Mouse (Mus musculus): Measurements from ENCODE around the gene Ccdc148.

Ccdc148 gene

DNA sequence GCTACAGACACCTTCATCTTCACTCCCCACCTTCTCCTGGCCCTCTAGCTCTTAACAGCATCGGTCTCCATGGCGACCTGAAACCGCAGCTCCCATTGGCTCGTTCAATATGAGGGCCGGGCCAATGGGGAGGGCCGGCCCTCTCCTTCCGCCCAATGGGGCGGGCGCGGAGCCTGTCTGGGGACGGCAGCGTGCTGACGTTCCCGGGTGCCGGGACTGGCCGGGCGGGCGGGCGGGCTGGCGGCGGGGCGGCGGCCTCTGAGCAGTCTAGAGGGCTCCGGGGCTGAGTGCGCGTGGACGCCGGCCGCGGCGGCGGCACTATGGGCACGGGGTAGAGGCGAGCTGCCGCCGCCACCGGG lies at the start of gene Ccdc148, which contains the start of gene Pkp4:
Gene Ccdc148 (minus strand): TSS at position 79 of the 359 bp plus-strand sequence.
Gene Pkp4 (plus strand): TSS at position 246 of the 359 bp plus-strand sequence.
- DNase-seq (ENCODE audit: low read depth, low spot score) = peak; percentile 91

DNA sequence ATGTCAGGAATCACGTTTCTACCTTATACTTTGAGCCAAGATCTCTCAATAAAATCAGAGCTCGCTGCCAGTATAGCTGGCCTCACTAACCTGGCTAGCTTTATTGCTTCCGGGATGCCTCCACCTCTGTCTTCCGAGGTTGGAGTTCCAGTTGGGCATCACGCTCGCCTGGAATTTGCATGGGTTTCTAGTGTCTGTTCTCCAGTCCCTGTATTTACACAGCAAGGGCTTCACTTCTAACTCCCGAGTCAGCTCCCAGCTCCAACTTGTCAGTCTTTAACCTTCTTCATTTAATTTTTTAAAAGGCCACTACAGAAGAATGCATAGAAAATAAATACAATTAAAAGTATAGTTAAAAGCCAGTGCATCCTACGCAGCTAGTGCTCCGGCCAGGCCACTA lies 47.8 kb upstream of the Ccdc148 start:
- no peak for DNase-seq (ENCODE audit: low read depth, low spot score)

DNA sequence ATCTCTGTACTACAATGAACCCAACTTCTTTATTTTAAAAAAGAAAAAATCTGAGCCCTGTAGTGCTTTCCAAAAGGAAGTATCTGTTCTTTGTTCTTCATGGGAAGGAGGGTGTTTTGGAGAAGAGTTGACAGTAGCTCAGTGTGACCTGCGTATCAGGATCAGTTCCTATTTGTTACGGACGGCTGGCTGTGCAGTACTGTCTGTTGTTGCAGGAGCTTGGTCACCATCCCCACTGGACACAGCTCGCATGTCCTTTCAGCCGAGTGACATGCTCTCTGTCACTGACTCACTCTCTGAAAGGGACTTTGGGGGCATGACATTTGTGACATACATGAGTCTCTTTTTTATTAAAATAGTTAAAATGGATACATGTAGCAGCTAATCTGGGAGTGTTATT lies 47.2 kb upstream of the Ccdc148 start:
- no peak for DNase-seq (ENCODE audit: low read depth, low spot score)

DNA sequence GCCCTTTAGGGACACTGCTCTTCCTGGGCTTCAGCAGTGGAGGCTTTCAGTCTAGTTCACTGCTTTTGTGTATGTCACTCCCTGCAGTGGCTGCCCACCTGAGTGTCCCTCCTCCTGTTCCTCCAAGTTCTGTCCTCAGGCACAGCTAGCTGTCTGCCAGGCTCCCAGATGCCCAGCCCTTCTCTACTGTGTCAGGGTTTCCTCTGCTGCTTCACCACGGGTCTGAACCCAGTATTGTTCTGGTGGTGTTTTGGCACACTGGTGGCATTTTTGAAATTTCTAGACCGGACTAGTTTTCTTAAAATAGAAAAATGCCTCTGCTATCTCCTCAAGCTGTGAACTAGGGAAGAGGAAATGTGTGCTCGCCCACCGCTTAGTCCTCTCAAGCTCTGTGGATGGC lies 46.8 kb upstream of the Ccdc148 start:
- DNase-seq (ENCODE audit: low read depth, low spot score) = no peak

DNA sequence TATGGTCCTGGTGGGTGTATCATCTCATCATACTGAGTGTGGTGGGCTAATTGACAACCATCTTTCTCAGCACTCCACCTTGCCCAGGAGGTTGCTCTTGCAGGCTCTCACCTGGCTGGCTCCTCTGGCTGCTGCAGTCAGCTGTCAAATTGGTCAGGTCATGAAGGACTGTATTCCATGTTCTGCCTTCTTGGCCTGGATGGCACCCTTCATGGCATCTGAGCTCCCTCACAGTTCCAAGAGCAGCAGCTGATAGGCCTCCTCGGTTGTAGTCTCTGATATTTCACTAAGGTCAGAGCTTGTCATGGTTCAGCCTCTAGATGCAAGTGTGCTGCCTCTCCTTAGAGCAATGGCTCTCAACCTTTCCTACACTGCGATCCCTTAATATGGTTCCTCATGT lies 45.7 kb upstream of the Ccdc148 start:
- DNase-seq (ENCODE audit: low read depth, low spot score) = no peak

DNA sequence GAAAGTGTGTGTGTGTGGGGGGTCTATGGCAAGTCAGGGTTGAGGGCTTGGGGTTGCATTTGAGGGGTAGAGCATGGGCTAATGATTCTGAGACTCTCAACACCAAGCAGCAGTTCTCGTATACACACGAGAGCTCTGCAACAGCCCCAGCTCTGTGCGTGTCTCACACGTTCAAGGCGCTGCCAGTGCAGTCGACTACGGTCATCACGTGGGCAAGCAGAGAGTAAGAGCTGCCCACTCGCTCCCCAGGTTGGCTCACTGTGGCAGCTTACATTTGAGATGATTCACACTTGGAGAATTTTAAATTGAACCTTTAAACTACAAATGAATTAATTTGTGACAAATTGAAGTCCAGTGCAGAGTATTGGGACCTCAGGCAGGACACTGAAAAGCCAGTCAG lies 44.6 kb upstream of the Ccdc148 start:
- no peak for DNase-seq (ENCODE audit: low read depth, low spot score)

DNA sequence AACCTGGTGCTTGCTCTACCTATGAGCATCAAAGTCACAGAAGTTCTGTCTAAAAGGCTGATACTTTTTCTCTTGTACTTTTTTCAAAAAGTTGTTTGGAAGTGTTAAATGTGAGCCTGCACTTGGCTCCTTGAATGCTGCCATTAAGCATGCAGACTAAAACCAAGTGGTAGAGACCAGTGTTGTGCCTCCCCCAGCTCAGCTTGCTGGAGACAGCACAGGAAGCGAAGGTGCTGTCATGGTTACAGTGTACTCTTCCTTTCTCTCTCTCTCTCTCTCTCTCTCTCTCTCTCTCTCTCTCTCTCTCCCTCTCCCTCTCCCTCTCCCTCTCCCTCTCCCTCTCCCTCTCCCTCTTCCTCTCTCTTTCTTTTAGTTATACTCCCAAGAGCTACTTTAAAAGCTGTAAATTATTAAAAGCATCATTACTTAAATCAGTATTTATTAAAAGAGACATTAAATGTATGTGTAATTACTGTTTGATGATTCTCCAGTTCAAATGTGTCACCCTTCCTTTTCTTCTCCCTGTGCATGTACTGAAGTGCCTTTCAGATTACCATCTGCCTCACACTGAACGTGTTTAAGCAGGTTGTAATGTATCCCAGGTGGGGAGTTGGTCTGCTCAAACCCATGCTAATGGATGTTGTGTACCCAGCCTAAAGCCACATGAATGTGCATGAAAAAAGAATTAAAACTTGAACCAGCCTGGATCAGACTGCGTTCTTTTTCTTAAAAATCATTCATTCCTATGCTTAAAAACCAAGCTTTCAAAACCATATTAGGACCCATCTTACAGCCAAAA lies 43.3 kb upstream of the Ccdc148 start:
- DNase-seq (ENCODE audit: low read depth, low spot score) = no peak

DNA sequence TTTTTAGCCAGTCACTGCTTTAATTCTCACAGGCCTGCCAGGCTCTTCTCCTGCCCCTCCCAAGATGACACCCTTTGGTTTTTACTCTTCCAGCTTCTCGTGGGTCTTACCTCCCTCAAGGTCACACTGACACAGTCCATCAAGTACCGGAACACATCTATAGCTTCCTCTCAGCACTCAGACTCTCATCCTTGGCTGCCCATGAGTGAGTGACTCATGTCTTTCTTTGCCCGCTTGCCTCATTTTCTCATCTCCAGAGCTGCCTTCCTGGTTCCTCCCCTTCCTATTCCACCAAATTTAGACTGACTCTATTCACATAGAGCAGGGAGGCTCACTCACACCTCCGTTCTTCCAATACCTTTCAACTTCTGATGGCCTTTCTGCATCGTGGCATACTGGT lies 42.4 kb upstream of the Ccdc148 start:
- DNase-seq (ENCODE audit: low read depth, low spot score) = no peak

DNA sequence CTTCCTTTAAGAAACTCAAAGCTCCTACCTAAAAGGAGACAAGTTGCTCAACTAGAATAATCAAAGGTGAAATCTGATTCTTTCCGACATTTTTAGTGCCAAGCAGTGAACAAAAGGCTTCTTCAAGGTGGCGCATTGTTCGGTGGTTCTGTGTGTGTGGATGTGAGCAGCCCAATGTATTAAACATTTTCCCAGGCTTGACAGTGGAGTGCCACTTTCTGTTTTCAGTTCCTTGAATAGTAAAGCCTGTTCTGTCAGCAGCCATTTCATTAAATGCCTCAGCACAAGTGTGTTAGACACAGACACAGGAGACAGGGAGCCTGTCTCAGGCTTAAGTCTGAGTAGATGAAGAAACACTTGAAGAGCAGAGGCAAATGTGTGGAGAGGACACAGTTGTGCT lies 40.0 kb upstream of the Ccdc148 start:
- DNase-seq (ENCODE audit: low read depth, low spot score) = no peak

DNA sequence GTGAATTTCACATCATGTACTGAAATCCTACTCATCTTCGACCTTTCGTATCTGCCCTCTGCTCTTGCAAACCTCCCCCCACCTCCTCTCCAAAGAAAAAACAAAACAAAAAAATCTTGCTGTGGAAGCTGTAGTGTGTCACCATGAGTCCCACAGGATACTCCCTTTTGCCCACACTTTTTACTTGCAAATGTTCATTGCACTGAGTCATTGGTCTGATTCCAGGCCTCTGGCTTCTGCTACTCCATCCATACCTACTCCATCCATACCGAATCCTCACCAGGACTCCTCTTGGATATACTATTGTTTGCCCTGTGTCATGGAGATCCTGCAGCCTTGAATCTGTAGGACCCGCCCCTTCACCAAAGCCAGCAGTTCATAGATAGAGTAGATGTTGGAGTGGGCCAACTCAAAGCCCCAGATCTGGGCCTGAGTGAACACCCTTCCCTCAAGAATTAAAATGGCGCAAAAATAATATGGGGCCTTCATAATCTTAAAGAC lies 39.0 kb upstream of the Ccdc148 start:
- DNase-seq (ENCODE audit: low read depth, low spot score) = no peak

DNA sequence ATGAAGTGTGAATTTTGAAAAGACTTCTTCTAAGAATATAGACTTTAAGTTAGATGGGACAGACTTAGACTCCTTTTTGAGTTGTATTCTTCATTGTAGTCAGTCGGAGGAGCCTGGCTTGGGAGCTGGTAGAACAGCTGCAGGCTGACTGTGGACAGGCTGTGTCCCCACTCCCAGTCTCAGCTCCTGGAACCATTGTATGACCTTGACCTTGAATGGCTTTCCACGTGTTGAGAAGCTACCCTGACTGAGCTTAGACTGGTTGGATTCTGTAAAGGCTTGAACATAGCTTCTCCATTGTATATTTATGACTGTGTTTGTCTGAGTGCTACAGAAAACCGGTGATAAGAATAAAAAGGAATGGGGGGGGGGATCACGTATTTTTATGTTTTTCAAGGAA lies 36.7 kb upstream of the Ccdc148 start:
- DNase-seq (ENCODE audit: low read depth, low spot score) = no peak

DNA sequence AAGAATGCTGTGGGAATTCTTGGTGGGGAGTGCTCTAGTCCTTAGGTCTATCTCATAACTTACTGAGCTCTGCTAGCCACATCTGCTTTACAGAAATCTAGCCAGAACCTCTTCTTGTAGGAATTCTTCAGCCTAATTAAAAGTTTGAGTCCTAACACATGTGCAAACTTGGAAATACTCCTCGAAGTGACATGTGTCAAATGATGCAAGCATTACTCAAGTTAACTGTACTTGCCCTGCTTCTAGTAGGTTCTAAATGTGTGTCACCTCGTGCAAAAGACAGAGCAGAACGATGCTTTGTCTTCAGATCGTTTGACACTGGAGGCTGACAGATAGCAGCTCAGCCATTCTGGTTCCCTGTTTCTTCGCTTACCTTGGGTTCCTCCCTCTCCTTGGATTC lies 32.6 kb upstream of the Ccdc148 start:
- no peak for DNase-seq (ENCODE audit: low read depth, low spot score)

DNA sequence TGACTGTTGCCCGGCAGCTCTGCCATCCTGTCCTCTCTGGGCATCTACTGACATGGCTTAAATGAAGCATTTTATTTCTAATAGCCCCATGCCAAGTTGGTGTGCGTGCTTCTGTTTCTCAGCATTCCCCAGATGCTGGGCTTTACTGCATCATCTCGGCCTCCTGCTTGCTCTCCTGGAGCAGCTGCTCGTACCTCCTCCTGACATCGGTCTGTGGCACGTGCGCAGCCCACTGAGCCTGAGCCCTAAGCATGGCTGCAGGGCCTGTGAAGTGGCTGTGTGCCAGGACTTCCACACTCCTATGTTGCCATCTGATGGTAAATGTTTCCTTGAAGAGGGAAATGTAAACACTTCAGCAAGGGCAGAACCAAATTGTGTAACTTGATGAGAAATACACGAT lies 31.0 kb upstream of the Ccdc148 start:
- no peak for DNase-seq (ENCODE audit: low read depth, low spot score)

DNA sequence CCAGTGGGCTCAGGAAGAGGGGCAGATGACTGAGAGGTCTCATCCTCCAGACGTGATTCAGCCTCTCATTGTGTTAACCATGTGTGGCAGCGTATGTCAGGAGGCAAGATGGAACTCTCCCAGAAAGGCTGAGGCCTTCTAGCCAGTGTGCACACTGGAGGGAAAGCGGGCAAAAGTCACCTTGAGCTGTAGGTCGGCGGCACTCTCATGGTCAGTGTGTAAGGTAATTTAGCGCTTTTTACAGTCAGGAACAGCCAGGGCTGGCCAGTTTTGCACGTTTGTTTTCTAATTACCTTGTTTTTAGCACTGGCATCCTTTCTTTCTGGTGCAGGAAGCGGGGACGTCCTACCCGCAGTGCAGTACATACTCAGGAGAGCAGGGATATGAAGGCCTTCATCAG lies 29.7 kb upstream of the Ccdc148 start:
- no peak for DNase-seq (ENCODE audit: low read depth, low spot score)

DNA sequence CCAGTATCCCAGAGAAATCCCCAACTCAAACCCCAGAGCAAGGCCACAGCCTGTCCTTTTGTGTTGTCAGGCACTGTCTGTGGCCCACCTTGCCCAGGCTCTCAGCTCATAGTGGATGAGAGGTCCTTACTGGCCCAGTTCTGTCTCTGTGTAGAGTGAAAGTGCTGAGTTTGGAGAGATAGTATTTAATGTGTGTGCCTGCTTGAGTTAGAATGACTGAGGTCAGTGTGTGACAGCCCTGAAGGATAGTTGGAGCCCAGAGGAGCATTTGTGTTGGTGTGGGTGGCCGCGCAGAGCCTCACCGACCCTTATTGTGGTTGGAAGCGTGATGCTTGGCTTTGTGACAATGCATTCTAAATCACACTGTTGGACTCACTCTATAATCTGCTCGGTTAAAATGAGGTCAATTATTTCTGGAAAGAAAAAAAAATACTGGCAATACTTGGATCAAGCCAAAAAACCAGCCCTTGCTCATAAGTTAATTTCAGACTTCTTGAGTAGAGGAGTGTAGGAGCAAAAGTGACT lies 29.2 kb upstream of the Ccdc148 start:
- no peak for DNase-seq (ENCODE audit: low read depth, low spot score)

DNA sequence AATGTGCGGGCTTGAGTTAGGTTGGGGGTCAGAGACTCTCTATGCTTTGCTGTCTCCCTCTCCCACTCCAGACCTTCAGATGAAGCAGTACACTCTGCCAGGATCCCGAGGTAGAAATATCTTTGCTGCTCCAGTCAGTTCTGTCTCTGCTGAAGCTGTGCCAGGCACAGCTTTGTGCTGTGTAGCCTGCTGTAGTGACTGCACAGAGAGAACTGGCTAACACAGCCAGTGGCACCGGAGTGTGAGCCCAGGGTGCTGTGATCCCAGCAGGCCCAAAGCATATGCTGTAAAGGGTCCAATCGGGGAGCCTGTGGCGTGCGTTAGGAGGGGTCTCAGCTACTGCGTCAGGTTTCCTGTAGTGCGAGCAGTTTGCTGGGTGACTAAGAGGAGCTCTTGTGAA lies 27.8 kb upstream of the Ccdc148 start:
- DNase-seq (ENCODE audit: low read depth, low spot score) = no peak

DNA sequence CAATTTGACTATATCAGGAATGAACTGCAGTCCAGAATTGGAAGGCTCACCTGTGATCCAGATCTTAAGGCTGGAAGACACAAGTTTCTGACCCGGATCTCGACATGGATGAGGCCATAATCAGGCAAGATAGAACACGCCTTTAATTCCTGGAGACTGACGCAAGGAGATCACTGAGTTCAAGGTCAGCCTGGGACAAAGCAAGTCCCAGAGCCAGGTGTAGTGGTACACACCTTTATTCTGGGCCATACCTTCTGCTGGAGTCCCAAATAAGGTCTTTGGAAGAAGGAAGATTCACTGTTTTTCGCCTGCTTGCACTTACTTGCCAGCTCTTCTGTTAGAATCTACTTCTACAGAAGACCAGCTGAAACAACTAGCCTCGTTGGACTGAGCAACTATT lies 26.5 kb upstream of the Ccdc148 start:
- no peak for DNase-seq (ENCODE audit: low read depth, low spot score)

DNA sequence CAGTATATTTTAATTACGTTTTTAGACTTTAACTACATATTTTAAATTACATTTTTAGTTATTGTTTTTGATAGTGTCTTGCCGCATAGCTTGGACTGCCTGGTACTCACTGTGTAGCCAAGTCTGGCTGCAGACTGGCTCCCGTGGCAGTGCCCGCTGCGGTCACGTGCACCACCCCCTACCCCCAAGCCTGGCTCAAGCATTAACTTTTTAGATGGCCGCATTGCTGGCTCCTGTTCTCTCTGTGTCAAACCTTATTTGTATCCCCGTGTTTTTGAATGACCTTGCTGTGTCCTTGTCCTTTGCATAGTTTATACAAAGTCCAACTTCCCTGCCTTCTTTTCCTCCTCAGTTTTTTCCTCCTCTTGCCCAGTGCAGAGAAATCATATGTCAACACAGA lies 25.6 kb upstream of the Ccdc148 start:
- no peak for DNase-seq (ENCODE audit: low read depth, low spot score)

DNA sequence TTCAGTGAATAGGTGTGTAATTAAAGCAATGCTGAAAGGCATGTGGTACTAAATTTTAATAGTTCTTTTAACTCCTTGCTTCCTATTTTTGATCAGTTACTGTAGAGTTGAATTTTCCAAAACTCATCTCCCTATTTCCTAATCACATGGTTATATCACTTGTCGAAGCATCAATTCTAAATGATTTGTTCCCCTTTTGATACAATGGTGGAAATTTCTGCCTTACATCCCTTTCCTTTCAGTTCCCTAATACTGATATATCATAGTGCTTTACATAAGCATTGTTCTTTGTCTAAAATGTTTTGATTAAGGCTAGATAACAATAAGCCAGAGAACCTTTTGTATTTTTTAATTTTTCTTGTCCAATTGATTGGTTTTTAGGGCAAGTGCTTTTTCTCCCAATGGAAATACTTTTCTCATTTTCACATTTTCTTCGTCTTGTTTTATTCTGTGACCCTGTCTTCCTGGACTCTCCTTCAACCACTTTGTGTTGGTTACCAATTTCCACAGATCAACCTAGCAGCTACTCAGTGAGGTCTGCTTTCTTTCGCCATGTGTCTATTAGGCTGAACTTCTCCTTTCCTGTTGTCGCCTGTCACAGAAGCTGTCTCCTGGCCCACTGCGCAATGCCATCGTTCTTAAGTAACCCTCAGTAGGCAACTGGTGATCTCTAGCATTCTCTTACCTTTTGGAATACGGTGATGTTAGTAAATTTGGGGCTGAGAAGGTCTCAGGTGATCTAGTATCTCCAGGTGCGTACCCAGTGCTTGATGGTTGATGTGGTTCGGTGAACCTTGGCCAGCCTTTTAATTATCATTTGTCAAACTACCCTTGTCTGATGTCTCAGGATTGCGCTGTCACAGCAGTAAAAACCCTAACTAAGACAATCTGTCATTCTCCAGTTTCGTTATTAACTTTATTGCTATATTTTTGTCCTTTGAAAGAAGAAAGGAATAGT lies 23.9 kb upstream of the Ccdc148 start:
- no peak for DNase-seq (ENCODE audit: low read depth, low spot score)

DNA sequence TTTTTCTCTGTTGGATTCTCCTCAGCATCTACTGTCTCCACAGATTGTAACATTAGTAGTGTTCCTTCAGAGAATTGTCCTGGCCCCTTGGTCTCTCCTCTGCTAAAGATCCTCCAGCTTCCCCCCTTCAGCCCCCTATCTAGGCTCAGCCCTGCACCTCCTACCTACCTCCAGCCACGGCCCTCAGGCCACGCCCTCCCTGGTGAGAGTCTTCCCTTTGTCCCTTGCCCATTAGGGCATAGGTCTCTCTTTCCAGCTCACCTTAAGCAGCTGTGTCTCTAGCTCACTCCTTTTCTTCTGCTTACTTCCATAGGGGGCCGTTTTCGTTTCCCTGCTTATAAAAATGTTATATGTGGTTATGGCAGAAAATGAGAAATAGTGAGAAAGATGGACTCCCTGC lies 23.1 kb upstream of the Ccdc148 start:
- no peak for DNase-seq (ENCODE audit: low read depth, low spot score)

DNA sequence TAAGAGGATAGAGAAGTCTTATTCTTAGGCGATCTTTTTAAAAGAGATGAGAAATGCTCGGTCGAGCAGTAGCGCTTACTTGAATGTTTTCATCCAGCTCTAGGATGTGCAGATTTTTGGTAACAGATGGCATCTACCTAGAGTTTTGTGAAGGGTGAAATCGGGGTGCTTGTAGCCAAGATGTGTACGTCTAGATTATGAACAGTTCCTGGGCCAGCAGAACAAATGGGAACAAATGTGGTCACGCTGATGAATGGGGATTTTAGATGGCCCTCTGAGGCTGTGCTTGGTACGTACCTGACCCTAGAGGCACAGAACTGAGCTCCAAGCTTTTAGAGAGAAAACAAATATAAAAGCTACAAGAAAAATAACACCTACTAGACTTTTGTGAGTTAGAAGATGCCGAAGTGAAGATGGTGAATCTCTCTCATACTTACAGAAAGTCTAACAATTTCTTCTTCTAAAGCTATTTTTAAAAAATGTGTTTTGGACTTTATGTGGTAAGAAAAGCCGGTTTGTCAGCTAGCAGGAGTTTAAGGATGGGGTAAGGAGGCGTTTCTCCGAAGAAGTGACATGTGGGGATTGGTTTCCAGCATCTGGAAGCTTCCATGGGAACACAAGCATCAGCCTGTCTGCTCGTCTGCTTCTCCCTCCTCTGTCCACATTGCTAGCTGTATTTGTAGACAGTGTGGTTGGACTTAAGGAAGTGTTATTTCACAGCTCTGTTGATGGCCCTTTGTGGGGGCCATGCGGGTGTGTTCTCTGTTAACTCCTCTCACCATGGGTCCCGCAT lies 21.0 kb upstream of the Ccdc148 start:
- no peak for DNase-seq (ENCODE audit: low read depth, low spot score)

DNA sequence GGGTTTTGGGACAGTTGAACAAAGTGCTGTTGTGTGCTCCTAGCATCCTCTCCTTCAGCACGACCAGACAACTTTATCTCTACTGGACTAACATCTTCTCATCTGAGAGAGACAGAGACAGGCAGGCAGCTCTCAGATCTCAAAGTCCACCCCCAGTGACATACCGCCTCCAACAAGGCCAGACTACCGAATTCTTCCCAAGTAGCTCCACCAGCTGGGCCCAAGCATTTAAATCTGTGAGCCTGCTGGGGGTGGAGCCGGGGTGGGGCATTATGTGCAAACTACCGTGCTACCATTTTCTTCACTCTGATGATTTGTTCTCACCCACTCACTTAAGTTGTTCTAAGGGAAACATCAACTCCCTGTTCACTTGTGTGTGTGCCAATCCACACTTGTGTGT lies 19.0 kb upstream of the Ccdc148 start:
- DNase-seq (ENCODE audit: low read depth, low spot score) = no peak

Data from retina, postnatal 7 days (tissue).